Mouse (Mus musculus) spleen, adult 2 months (tissue): ENCODE results near the gene Ucp2.

Source experiments
- CTCF ChIP-seq: fragments of 200-500 bp; IDR thresholded peaks from 2 replicates; pipeline ENCODE4 v1.5.1; 2011; ENCODE audit warnings: mild to moderate bottlenecking, inconsistent platforms; ENCODE audit not compliant: insufficient read depth, insufficient read length, insufficient replicate concordance; ENCODE audit errors: extremely low read depth
- POLR2A ChIP-seq: fragments of 200-500 bp; IDR thresholded peaks from 2 replicates; pipeline ENCODE4 v1.6.1; 2011; ENCODE audit warnings: low read depth, low read length, inconsistent platforms

DNA sequence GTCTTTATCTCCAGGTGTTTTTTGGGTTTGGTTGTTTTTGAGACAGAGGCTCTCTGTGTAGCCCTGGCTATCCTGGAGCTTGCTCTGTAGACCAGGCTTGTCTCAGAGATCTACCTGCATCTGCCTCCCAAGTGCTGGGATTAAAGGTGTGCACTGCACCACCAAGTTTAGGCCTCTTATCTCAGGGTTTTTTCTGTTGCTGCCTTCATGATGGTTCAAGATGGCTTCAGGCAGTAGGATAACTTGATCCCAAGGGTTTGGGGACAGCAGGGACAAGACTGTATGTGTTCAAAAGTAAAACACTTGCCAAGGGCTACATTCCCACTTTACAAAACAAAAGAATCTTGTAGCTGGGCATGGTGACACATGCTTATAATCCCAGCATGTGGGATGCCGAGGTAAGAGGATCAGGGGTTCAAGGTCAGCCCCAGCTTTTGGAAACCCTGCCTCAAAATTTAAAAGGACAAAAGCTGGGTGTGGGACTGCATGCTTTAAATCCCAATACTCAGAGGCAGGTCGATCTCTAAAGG, 8.8 kb downstream of the Ucp2 start:
- TF ChIP-seq POLR2A (no peak), CTCF (no peak)
